Mouse (Mus musculus) midbrain, embryonic 15.5 days (tissue): ENCODE data around the gene Arpc4. TPM values are rescaled to one million over a fixed set of nuclear protein-coding genes. Genes with fewer than 3 reads are reported as not detected.
A peak's percentile ranks its signal among the peaks of the same experiment; 100 is the strongest.

Experiments
- ATAC-seq: fragments of 200-750 bp; cut with Nextera tagmentation; replicated peaks from 2 replicates; pipeline ENCODE4 v1.8.0; 2017; ENCODE audit warnings: moderate TSS enrichment
- H3K27ac ChIP-seq: fragments of 300-500 bp; sonication (generic); 2 replicates; pipeline ENCODE4 v1.5.1; 2015; ENCODE audit warnings: mild to moderate bottlenecking, inconsistent platforms
- H3K27me3 ChIP-seq: fragments of 300-500 bp; sonication (generic); replicated peaks from 2 replicates; pipeline ENCODE4 v1.6.1; 2015; ENCODE audit warnings: inconsistent platforms
- H3K36me3 ChIP-seq: fragments of 300-500 bp; sonication (generic); replicated peaks from 2 replicates; pipeline ENCODE4 v1.6.1; 2015; ENCODE audit warnings: inconsistent platforms
- H3K4me1 ChIP-seq: fragments of 300-500 bp; sonication (generic); 2 replicates; pipeline ENCODE4 v1.6.1; 2015; ENCODE audit warnings: inconsistent platforms
- H3K4me2 ChIP-seq: fragments of 300-500 bp; sonication (generic); 2 replicates; pipeline ENCODE4 v1.6.1; 2015; ENCODE audit warnings: inconsistent platforms, mild to moderate bottlenecking, moderate library complexity
- H3K4me3 ChIP-seq: fragments of 300-500 bp; sonication (generic); 2 replicates; pipeline ENCODE4 v1.5.1; 2015; ENCODE audit warnings: mild to moderate bottlenecking, inconsistent platforms
- H3K9ac ChIP-seq: fragments of 300-500 bp; sonication (generic); 2 replicates; pipeline ENCODE4 v1.6.1; 2015; ENCODE audit warnings: mild to moderate bottlenecking, inconsistent platforms
- H3K9me3 ChIP-seq: fragments of 300-500 bp; sonication (generic); 2 replicates; pipeline ENCODE4 v1.6.1; 2016; ENCODE audit warnings: inconsistent platforms
- whole genome bisulfite sequencing: fragments of 180-500 bp; shearing (Covaris S2); methylation state at CpG from one replicate; pipeline ENCODE4 v1.1.7; 2015; ENCODE audit warnings: mixed read lengths; 5-methylcytosine and 5-hydroxymethylcytosine counted together
- polyA plus RNA-seq: library from polyadenylated mRNA; unstranded; fragments of >200 nt; fragmentation: Nextera tagmentation; extraction: Ambion mirVana; gene quantifications from 2 replicates; pipeline ENCODE4 v1.2.1, GENCODE M21; 2015

Arpc4 gene
- polyA plus RNA-seq, 1 experiment from 2014 or later = 433 TPM

- Histone ChIP-seq H3K4me1 (peaks cover 10% of the 10 kb centered on the region), H3K9me3 (no peaks in the 10 kb centered on the region), H3K36me3 (peaks cover 33% of the 10 kb centered on the region; the same call in 1 of the 2 replicates), H3K27me3 (no peaks in the 10 kb centered on the region), H3K9ac (no peak overlapping the region), H3K4me3 (no peak overlapping the region), H3K4me2 (no peak overlapping the region), H3K27ac (no peak overlapping the region)
- no peak for ATAC-seq
- 66% methylated on average over 3 of the region's 3 CpGs for WGBS
Measured at GRCm38 (mm10) chr6:113390715-113391114, 12.8 kb downstream of the Arpc4 start.

GRCm38 (mm10) chr6:113392015-113392386 lies 14.1 kb downstream of the Arpc4 start:
- WGBS = 18% methylated on average over 10 of the region's 10 CpGs
- H3K9me3 ChIP-seq = no peaks in the 10 kb centered on the region
- H3K9ac ChIP-seq = peak overlapping the region; percentile 47
- peak; percentile 29; the same call in 1 of the 2 replicates for ATAC-seq
- H3K36me3 ChIP-seq = peaks cover 27% of the 10 kb centered on the region; the same call in 1 of the 2 replicates
- peak overlapping the region; percentile 63 for H3K4me2 ChIP-seq
- H3K27me3 ChIP-seq = no peaks in the 10 kb centered on the region
- peak overlapping the region; percentile 40 for H3K4me3 ChIP-seq
- H3K27ac ChIP-seq = peak overlapping the region; percentile 80
- peaks cover 10% of the 10 kb centered on the region for H3K4me1 ChIP-seq

- Histone ChIP-seq H3K27me3 (no peaks in the 10 kb centered on the region), H3K4me3 (peak overlapping the region; percentile 40), H3K4me2 (peak overlapping the region; percentile 63), H3K9ac (peak overlapping the region; percentile 47), H3K27ac (peak overlapping the region; percentile 80), H3K9me3 (no peaks in the 10 kb centered on the region), H3K36me3 (peaks cover 27% of the 10 kb centered on the region; the same call in 1 of the 2 replicates), H3K4me1 (peaks cover 10% of the 10 kb centered on the region)
- peak; percentile 91 for ATAC-seq
- 1% methylated on average over 51 of the region's 51 CpGs for WGBS
Measured at GRCm38 (mm10) chr6:113392387-113393071, 14.6 kb downstream of the Arpc4 start.

- Histone ChIP-seq H3K4me2 (no peak overlapping the region), H3K4me1 (peaks cover 10% of the 10 kb centered on the region), H3K9me3 (no peaks in the 10 kb centered on the region), H3K9ac (no peak overlapping the region), H3K27ac (no peak overlapping the region), H3K27me3 (no peaks in the 10 kb centered on the region), H3K36me3 (peaks cover 15% of the 10 kb centered on the region; the same call in 1 of the 2 replicates), H3K4me3 (no peak overlapping the region)
- no peak for ATAC-seq
- 88% methylated on average over 6 of the region's 6 CpGs for WGBS
Measured at GRCm38 (mm10) chr6:113393951-113394350, 16.0 kb downstream of the Arpc4 start.

GRCm38 (mm10) chr6:113394811-113395210 lies 16.9 kb downstream of the Arpc4 start:
- no peak for ATAC-seq
- Histone ChIP-seq H3K9ac (no peak overlapping the region), H3K27me3 (no peaks in the 10 kb centered on the region), H3K4me3 (no peak overlapping the region), H3K4me2 (no peak overlapping the region), H3K36me3 (peaks cover 7% of the 10 kb centered on the region; the same call in 1 of the 2 replicates), H3K27ac (no peak overlapping the region), H3K4me1 (peaks cover 10% of the 10 kb centered on the region), H3K9me3 (no peaks in the 10 kb centered on the region)
- 95% methylated on average over 11 of the region's 11 CpGs for whole genome bisulfite sequencing

- Histone ChIP-seq H3K4me2 (no peak overlapping the region), H3K9ac (no peak overlapping the region), H3K36me3 (0 out of 2 replicates have a peak, but pooled peaks cover 5% of the 10 kb centered on the region), H3K9me3 (no peaks in the 10 kb centered on the region), H3K4me3 (no peak overlapping the region), H3K27me3 (no peaks in the 10 kb centered on the region), H3K27ac (no peak overlapping the region), H3K4me1 (peaks cover 10% of the 10 kb centered on the region)
- ATAC-seq = no peak
- WGBS = 95% methylated on average over 6 of the region's 6 CpGs
Measured at GRCm38 (mm10) chr6:113395501-113395900, 17.6 kb downstream of the Arpc4 start.

- Histone ChIP-seq H3K9me3 (no peaks in the 10 kb centered on the region), H3K36me3 (0 out of 2 replicates have a peak, but pooled peaks cover 5% of the 10 kb centered on the region), H3K27ac (no peak overlapping the region), H3K9ac (no peak overlapping the region), H3K27me3 (no peaks in the 10 kb centered on the region), H3K4me1 (peaks cover 10% of the 10 kb centered on the region), H3K4me3 (no peak overlapping the region), H3K4me2 (no peak overlapping the region)
- WGBS = 89% methylated on average over 10 of the region's 10 CpGs
- ATAC-seq = no peak
Measured at GRCm38 (mm10) chr6:113396270-113397030, 18.5 kb downstream of the Arpc4 start.

GRCm38 (mm10) chr6:113402094-113402493 lies 24.2 kb downstream of the Arpc4 start:
- no peaks in the 10 kb centered on the region for H3K27me3 ChIP-seq
- ATAC-seq = no peak

GRCm38 (mm10) chr6:113404649-113405448 lies 26.9 kb downstream of the Arpc4 start:
- 82% methylated on average over 12 of the region's 12 CpGs for WGBS
- Histone ChIP-seq H3K9me3 (no peaks in the 10 kb centered on the region), H3K4me2 (no peak overlapping the region), H3K4me1 (no peaks in the 10 kb centered on the region), H3K36me3 (no peaks in the 10 kb centered on the region), H3K27me3 (no peaks in the 10 kb centered on the region), H3K9ac (no peak overlapping the region), H3K4me3 (no peak overlapping the region), H3K27ac (no peak overlapping the region)
- no peak for ATAC-seq

More at GRCm38 (mm10) chr6:113402094-113402493, 24.2 kb downstream of the Arpc4 start:
- Histone ChIP-seq H3K4me2 (no peak overlapping the region), H3K4me3 (no peak overlapping the region), H3K4me1 (no peaks in the 10 kb centered on the region), H3K9ac (no peak overlapping the region), H3K9me3 (no peaks in the 10 kb centered on the region), H3K27ac (no peak overlapping the region), H3K36me3 (no peaks in the 10 kb centered on the region)
- 92% methylated on average over 13 of the region's 13 CpGs for WGBS

- Histone ChIP-seq H3K4me1 (no peaks in the 10 kb centered on the region), H3K4me2 (no peak overlapping the region), H3K4me3 (no peak overlapping the region), H3K9me3 (no peaks in the 10 kb centered on the region), H3K9ac (no peak overlapping the region), H3K27me3 (no peaks in the 10 kb centered on the region), H3K36me3 (no peaks in the 10 kb centered on the region), H3K27ac (no peak overlapping the region)
- ATAC-seq = no peak
- WGBS = 93% methylated on average over 6 of the region's 6 CpGs
Measured at GRCm38 (mm10) chr6:113405483-113405882, 27.6 kb downstream of the Arpc4 start.

GRCm38 (mm10) chr6:113406683-113407082 lies 28.8 kb downstream of the Arpc4 start:
- Histone ChIP-seq H3K27me3 (no peaks in the 10 kb centered on the region), H3K4me3 (no peak overlapping the region), H3K9me3 (no peaks in the 10 kb centered on the region), H3K27ac (no peak overlapping the region), H3K4me2 (no peak overlapping the region), H3K9ac (no peak overlapping the region), H3K4me1 (no peaks in the 10 kb centered on the region), H3K36me3 (no peaks in the 10 kb centered on the region)
- WGBS = 78% methylated on average over 9 of the region's 9 CpGs
- ATAC-seq = no peak

- Histone ChIP-seq H3K4me3 (no peak overlapping the region), H3K9ac (no peak overlapping the region), H3K27me3 (no peaks in the 10 kb centered on the region), H3K4me1 (no peaks in the 10 kb centered on the region), H3K9me3 (no peaks in the 10 kb centered on the region), H3K4me2 (no peak overlapping the region), H3K36me3 (0 out of 2 replicates have a peak, but pooled peaks cover 3% of the 10 kb centered on the region), H3K27ac (no peak overlapping the region)
- 76% methylated on average over 1 of the region's 1 CpGs for WGBS
- ATAC-seq = no peak
Measured at GRCm38 (mm10) chr6:113410001-113410400, 32.1 kb downstream of the Arpc4 start.
